Mouse (Mus musculus): ENCODE measurements at regions not wholly inside any gene's neighbourhood (a gene's known extent, or its start where the extent isn't known, plus 50 kb on each side); places are given as distances from the start of the nearest gene placed in this dataset.

DNA sequence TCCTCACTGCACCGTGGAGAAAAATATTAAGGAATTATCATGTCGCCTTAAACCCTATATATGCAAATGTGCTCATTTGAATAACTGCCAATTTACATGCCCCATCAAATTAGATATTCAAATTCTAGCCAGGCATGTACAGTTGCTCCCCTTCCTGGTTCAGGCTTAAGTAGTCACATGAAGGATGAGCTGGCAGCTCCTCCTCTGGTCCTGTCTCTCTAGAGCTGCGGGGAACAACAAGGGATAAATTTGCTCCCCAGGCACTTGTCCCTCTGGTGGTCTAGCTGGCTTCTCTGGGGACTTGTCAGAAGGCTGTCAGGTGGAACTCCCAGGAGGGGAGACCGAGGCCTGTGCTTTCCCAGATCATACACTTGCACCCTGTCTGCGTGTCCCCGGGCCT is 221.8 kb downstream of the Tle3 start:
- Histone ChIP-seq H3K4me1 (ENCODE audit: control insufficient read depth, insufficient read depth, low read length) (peaks cover 18% of the 10 kb centered on the region), H3K4me3 (replicated peaks; ENCODE audit: low read length) (no peak overlapping the region), H3K9me3 (ENCODE audit: control insufficient read depth, low read length) (no peaks in the 10 kb centered on the region), H3K27me3 (ENCODE audit: control insufficient read depth, insufficient read depth, low read length) (no peaks in the 10 kb centered on the region), H3K27ac (replicated peaks; ENCODE audit: low read depth, low read length) (no peak overlapping the region), H3K4me2 (replicated peaks; ENCODE audit: low read depth, low read length, severe bottlenecking) (no peak overlapping the region), H3K36me3 (ENCODE audit: control insufficient read depth, insufficient read depth, low read length) (no peaks in the 10 kb centered on the region), H3K9ac (ENCODE audit: low read depth, low read length, severe bottlenecking) (no peak overlapping the region)
- DNase-seq (ENCODE audit: low spot score) (no peak), ATAC-seq (ENCODE audit: low FRiP score, low read depth) (no peak)
- 81% methylated on average over 6 of the region's 6 CpGs for WGBS
- TF ChIP-seq POLR2A (IDR thresholded peaks at IDR 0.05; ENCODE audit: borderline replicate concordance, extremely low read depth, insufficient read depth, insufficient read length), result no peak

DNA sequence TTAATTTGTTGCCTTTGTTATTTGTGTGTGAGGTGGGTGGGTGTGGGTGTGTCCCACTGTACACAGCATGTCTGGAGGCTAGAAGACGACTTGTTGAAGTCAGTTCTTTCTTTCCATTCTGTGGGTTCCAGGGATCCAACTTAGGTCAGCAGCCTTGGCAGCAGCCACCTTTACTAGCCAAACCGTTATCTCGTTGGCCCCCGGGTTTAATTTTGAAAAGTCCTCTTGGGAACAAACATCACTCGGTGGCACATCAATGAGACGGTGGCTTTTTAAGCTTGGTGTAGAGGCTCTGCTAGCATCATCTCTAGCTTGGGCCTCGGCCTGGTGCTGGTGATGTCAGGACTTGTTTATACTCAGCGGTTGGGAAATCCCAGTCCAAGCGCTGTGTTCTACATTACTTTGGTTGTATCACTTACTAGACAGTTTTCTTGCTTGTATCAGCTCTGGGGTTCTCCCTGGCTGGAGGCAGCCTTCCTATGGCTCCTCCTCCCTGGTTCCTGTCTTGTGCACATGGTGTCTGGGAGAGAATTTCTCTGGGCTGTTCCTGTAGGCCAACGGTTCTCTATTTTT is 217.6 kb downstream of the Tle3 start:
- WGBS, result 81% methylated on average over 10 of the region's 10 CpGs
- H3K4me2 ChIP-seq (replicated peaks; ENCODE audit: low read depth, low read length, severe bottlenecking), result no peak overlapping the region
- TF ChIP-seq POLR2A (IDR thresholded peaks at IDR 0.05; ENCODE audit: borderline replicate concordance, extremely low read depth, insufficient read depth, insufficient read length), result no peak
- H3K4me1 ChIP-seq (ENCODE audit: control insufficient read depth, insufficient read depth, low read length), result 0 out of 2 replicates have a peak, but pooled peaks cover 2% of the 10 kb centered on the region
- DNase-seq (ENCODE audit: low spot score), result no peak
- peaks cover 5% of the 10 kb centered on the region; the same call in 1 of the 2 replicates for H3K9me3 ChIP-seq (ENCODE audit: control insufficient read depth, low read length)
- peak overlapping the region; percentile 33; the same call in 1 of the 2 replicates for H3K27ac ChIP-seq (replicated peaks; ENCODE audit: low read depth, low read length)
- no peak overlapping the region for H3K9ac ChIP-seq (ENCODE audit: low read depth, low read length, severe bottlenecking)
- H3K4me3 ChIP-seq (replicated peaks; ENCODE audit: low read length), result no peak overlapping the region
- no peak for ATAC-seq (ENCODE audit: low FRiP score, low read depth)
- H3K27me3 ChIP-seq (ENCODE audit: control insufficient read depth, insufficient read depth, low read length), result no peaks in the 10 kb centered on the region
- H3K36me3 ChIP-seq (ENCODE audit: control insufficient read depth, insufficient read depth, low read length), result no peaks in the 10 kb centered on the region

DNA sequence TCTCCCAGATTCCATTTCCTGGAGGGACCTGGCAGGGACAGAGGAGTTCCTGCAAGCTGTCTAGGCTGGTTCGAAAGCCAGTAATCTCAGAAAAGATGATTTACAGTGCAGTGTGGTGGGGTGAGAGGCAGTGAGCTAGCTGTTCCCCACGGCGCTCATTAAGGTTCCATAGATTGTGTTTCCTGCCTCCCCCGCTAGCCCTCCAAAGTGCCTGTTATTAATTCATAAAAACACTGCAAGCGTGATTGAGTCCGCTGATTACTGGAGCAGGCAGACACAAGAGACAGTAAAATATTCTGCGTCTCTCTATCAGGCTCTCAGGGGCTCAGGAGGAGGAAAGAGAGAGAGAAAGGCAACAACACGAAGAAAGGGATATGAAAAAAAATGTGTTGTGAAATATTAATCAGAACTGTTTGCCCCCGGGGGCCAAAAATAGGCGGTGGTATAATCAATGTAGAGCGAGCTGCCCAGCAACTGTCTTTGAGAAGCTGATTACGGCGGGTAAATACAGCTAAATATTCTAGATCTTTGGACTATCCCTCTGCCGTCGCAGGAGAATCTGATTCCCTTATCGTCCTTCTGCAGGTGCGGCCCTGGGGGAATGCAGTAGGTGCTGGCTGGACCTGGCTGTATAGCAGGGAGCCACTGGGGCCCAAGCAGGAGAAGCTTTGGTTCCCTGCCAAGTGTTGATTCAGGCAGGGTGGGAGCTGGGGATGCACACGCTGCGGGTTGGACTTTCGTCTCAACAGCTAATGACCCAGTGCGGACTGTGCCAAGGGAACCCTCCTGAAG is 211.3 kb downstream of the Tle3 start:
- no peak for TF ChIP-seq POLR2A (IDR thresholded peaks at IDR 0.05; ENCODE audit: borderline replicate concordance, extremely low read depth, insufficient read depth, insufficient read length)
- Histone ChIP-seq H3K4me3 (replicated peaks; ENCODE audit: low read length) (no peak overlapping the region), H3K9me3 (ENCODE audit: control insufficient read depth, low read length) (peaks cover 5% of the 10 kb centered on the region; the same call in 1 of the 2 replicates), H3K36me3 (ENCODE audit: control insufficient read depth, insufficient read depth, low read length) (no peaks in the 10 kb centered on the region), H3K27ac (replicated peaks; ENCODE audit: low read depth, low read length) (no peak overlapping the region), H3K27me3 (ENCODE audit: control insufficient read depth, insufficient read depth, low read length) (no peaks in the 10 kb centered on the region), H3K9ac (ENCODE audit: low read depth, low read length, severe bottlenecking) (0 out of 2 replicates have a peak overlapping the region, but pooled peaks have one; percentile 12), H3K4me2 (replicated peaks; ENCODE audit: low read depth, low read length, severe bottlenecking) (no peak overlapping the region), H3K4me1 (ENCODE audit: control insufficient read depth, insufficient read depth, low read length) (peaks cover 21% of the 10 kb centered on the region)
- 40% methylated on average over 21 of the region's 21 CpGs for WGBS
- peak; percentile 50 for DNase-seq (ENCODE audit: low spot score)
- ATAC-seq (ENCODE audit: low FRiP score, low read depth), result no peak

DNA sequence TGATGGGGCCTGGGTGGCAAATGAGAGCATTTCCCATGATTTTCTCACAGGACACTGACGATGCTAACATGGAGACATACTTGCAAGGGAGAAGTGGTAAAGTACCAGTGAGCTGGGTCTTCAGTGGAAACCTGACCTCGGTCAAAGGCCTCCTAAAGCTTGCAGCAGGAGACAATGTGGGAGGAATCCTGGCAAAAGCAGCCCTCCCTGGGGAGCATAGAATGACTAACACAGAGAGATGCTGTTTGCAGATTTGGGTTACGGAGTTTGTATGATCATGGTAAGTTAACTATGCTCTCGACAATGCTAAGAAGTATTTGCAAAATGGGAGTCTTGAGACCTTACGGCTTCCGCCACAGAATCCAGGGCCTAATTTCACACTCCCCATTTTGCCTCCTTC is 208.9 kb downstream of the Tle3 start:
- no peaks in the 10 kb centered on the region for H3K36me3 ChIP-seq (ENCODE audit: control insufficient read depth, insufficient read depth, low read length)
- H3K4me1 ChIP-seq (ENCODE audit: control insufficient read depth, insufficient read depth, low read length), result peaks cover 24% of the 10 kb centered on the region
- DNase-seq (ENCODE audit: low spot score), result no peak
- H3K27ac ChIP-seq (replicated peaks; ENCODE audit: low read depth, low read length), result no peak overlapping the region
- H3K4me3 ChIP-seq (replicated peaks; ENCODE audit: low read length), result no peak overlapping the region
- TF ChIP-seq POLR2A (IDR thresholded peaks at IDR 0.05; ENCODE audit: borderline replicate concordance, extremely low read depth, insufficient read depth, insufficient read length), result no peak
- no peak for ATAC-seq (ENCODE audit: low FRiP score, low read depth)
- no peak overlapping the region for H3K9ac ChIP-seq (ENCODE audit: low read depth, low read length, severe bottlenecking)
- WGBS, result 83% methylated on average over 6 of the region's 6 CpGs
- no peaks in the 10 kb centered on the region for H3K27me3 ChIP-seq (ENCODE audit: control insufficient read depth, insufficient read depth, low read length)
- H3K9me3 ChIP-seq (ENCODE audit: control insufficient read depth, low read length), result no peaks in the 10 kb centered on the region
- no peak overlapping the region for H3K4me2 ChIP-seq (replicated peaks; ENCODE audit: low read depth, low read length, severe bottlenecking)

DNA sequence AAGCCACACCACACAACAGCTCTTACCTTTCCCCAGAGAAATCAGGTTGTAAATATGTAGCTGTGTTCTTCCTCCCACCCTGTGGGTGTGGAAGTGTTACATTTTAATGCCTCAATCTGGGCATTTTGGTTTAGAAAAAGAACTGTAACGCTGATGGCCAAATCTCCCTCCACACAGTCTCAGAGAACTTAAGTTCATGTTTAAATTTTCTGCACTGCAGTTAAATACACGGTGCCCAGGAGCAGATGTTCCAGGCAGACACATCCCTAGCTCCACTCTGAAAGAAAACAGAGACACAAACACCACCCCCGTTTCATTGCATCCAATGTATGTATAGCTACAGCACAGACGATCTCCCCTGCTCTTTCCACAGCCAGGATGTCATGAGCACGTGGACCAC is 206.1 kb downstream of the Tle3 start:
- no peak for TF ChIP-seq POLR2A (IDR thresholded peaks at IDR 0.05; ENCODE audit: borderline replicate concordance, extremely low read depth, insufficient read depth, insufficient read length)
- Histone ChIP-seq H3K4me2 (replicated peaks; ENCODE audit: low read depth, low read length, severe bottlenecking) (no peak overlapping the region), H3K4me3 (replicated peaks; ENCODE audit: low read length) (no peak overlapping the region), H3K9ac (ENCODE audit: low read depth, low read length, severe bottlenecking) (no peak overlapping the region), H3K27me3 (ENCODE audit: control insufficient read depth, insufficient read depth, low read length) (no peaks in the 10 kb centered on the region), H3K36me3 (ENCODE audit: control insufficient read depth, insufficient read depth, low read length) (no peaks in the 10 kb centered on the region), H3K27ac (replicated peaks; ENCODE audit: low read depth, low read length) (no peak overlapping the region), H3K4me1 (ENCODE audit: control insufficient read depth, insufficient read depth, low read length) (peaks cover 16% of the 10 kb centered on the region), H3K9me3 (ENCODE audit: control insufficient read depth, low read length) (no peaks in the 10 kb centered on the region)
- no peak for ATAC-seq (ENCODE audit: low FRiP score, low read depth)
- DNase-seq (ENCODE audit: low spot score), result no peak
- WGBS, result 36% methylated on average over 5 of the region's 5 CpGs

Data from limb, embryonic 14.5 days (tissue).